Mouse (Mus musculus): ENCODE measurements around the gene Card19.

DNA sequence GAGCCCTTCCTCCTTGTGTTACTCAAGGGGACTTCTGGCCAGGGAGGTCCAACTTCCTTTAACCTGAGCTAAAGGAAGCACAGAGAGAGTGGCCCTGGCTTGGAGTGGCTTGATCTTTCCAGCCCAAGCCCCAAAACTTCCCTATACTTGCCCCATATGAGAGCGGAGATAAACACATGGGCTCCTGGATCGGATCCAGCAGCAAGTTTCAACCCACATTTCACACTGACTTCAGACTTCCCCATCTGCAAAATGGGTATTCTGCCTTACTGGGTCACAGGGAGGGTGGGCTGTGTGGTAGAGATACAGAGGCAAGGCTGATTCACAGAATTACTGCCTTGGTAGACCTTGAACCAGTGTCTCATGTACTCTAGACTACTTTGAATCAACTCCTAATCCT lies 27.7 kb upstream of the Card19 start:
- TF ChIP-seq ZC3H11A (IDR thresholded peaks at IDR 0.05; ENCODE audit: borderline replicate concordance, low read depth, low read length) = no peak
- no peak for TF ChIP-seq ZNF384 (IDR thresholded peaks at IDR 0.05; ENCODE audit: low read depth, low read length)
- TF ChIP-seq HCFC1 (IDR thresholded peaks at IDR 0.05; ENCODE audit: borderline replicate concordance, insufficient read depth, low read length) = no peak
- TF ChIP-seq CHD2 (IDR thresholded peaks at IDR 0.05; ENCODE audit: low read depth, low read length) = no peak
- no peak for TF ChIP-seq MAFK (IDR thresholded peaks at IDR 0.05; ENCODE audit: insufficient read depth, low read depth, low read length)

Measured in ES-E14 (cell line).